Mouse (Mus musculus) layer of hippocampus, adult 2 months (tissue): ENCODE data around the gene Atxn7l3b. TPM values are rescaled to one million over a fixed set of nuclear protein-coding genes. Genes with fewer than 3 reads are reported as not detected.

Experiments
- DNase-seq, 2 experiments: peaks; one replicate each; pipeline ENCODE4 v3.0.0; 2022; ENCODE audit warnings: low spot score in 2 of 2
- H3K27ac ChIP-seq: fragments of 200-600 bp; 2 replicates; pipeline ENCODE4 v1.8.1; 2022
- H3K4me3 ChIP-seq: fragments of 200-600 bp; 2 replicates; pipeline ENCODE4 v1.8.1; 2022; ENCODE audit warnings: mild to moderate bottlenecking
- CTCF ChIP-seq: fragments of 200-600 bp; conservative IDR thresholded peaks from 2 replicates; pipeline ENCODE4 v1.8.1; 2022; ENCODE audit warnings: antibody characterized with exemption, mild to moderate bottlenecking, moderate library complexity
- total RNA-seq, 2 experiments: library from RNA; stranded (reverse); gene quantifications; 2 replicates each; pipeline ENCODE4 v1.2.3; 2021

Atxn7l3b gene
- total RNA-seq, 2 experiments from 2014 or later: 160 to 169 TPM

DNA sequence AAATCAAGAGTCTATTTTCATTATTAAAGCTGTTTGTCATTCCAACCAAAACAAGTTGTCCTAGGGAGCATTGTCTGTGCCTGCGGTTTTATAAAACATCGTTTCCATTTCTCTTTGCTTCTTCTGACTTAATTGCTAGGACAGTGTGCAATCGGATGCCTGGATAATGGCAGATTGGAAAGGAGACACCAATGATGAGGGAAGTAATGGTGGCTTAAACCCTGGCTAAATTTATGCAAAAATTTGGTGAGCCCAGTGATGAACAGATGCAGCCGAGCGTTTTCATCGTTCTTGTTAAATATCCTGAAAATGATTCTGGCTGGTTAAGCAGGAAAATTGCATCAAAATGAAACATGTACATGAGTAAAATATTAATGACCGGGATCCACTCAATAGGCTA lies 28.6 kb downstream of the Atxn7l3b start:
- Histone ChIP-seq H3K27ac (no peak overlapping the region), H3K4me3 (no peak overlapping the region)
- TF ChIP-seq CTCF: no peak
- DNase-seq: no peak

DNA sequence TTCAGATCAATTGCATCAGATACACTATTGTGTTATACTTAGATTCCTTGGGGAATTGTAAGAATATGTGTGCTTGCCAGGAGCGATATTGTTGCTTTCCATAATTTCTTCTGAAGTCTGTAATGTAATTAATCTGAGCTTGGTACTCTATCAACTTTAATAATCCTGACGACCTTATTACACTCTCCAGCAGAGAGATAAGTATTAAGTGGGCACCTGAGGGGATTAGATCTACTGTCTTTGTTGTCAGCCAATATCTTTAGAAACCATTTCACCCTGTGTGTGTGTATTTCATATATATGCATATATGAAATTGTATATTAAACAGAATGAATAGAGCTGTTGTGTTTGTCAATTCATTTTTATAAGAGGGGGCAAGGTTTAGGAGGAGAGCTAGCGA lies 29.0 kb downstream of the Atxn7l3b start:
- no peak for DNase-seq
- no peak overlapping the region for H3K4me3 ChIP-seq
- TF ChIP-seq CTCF: no peak
- H3K27ac ChIP-seq: no peak overlapping the region

DNA sequence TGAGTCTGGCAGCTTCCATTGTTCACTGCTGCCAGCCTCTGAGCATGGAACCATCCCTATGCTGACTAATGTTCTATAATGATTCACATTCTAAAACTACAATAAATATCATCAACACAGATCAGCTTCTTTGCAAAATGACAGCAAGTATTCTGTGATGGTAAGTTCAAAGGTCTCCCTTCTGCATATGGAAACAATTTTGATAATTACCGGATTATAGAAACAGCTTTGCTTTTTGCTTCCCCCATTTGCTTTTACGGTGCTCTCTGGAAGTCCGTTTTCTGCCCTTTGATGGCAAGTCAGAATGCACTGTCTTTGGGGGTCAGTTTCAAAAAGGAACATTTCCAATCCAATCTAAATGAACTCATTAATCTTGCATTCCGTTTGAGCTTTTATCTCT lies 32.2 kb downstream of the Atxn7l3b start:
- DNase-seq: no peak
- no peak overlapping the region for H3K4me3 ChIP-seq
- TF ChIP-seq CTCF: no peak
- H3K27ac ChIP-seq: no peak overlapping the region

DNA sequence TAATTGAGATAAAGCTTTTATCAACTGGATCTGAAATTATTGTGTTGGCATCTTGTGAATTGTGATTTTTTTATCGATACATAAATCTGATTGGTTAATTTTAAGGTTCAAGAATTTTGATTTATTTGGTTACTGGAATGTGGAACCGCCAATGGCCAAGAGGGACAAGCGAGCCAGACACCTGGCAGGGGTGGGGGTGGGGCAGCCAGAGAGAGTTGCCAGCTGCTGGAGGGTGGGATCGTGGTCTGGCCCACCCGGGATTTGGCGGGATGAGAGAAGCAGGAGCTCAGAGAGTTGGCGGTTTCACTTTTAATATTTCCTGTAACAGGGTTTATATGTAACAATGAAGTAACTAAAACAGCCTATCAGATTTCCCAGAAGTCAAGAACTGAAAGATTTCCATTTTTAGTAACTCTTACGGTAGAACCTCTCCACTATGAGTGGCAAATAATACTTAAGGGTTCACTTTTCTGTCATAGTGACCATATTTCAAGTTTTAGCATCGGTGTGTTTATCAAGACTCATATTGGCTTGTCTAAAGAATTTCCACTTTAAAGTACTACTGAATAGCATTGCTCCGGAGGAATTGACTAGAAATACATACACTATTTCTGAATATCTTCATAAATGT lies 35.1 kb downstream of the Atxn7l3b start:
- no peak for TF ChIP-seq CTCF
- DNase-seq: no peak
- H3K27ac ChIP-seq: no peak overlapping the region
- no peak overlapping the region for H3K4me3 ChIP-seq

DNA sequence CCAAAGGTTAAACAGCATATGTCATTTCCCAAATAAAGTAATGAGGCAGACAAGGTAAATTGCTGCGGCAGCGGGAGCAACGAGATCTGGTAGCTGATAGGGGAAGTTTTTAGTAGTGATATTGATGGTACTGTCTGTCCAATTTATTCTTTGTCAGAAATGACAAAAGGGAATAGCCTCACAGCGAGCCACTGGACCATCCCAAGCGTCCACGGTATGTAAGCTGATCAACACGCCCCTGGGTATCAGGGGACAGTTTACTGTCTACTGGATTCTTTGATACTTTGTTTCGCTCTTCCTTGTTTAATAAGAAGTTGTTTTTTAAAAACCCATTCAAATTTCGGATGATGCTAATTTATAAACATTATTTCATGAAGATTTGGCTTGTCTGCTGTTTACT lies 44.7 kb downstream of the Atxn7l3b start:
- no peak for DNase-seq
- TF ChIP-seq CTCF: no peak
- H3K27ac ChIP-seq: no peak overlapping the region
- no peak overlapping the region for H3K4me3 ChIP-seq

DNA sequence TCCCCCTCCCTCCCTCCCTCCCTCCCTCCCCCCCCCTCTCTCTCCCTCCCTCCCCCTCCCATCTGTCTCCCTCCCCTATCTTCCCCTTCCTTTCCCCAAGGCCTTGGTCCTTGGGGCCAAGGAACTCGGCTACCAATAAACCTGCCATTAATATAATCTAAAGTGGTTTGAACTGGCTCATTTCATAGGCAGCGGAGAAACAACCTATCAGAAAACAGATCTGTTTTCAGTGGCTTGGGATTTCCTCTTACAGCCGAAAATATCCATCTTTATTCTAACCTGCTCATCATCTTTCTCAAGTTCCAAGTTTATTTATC lies 45.2 kb downstream of the Atxn7l3b start:
- Histone ChIP-seq H3K4me3 (no peak overlapping the region), H3K27ac (no peak overlapping the region)
- no peak for TF ChIP-seq CTCF
- DNase-seq: no peak

DNA sequence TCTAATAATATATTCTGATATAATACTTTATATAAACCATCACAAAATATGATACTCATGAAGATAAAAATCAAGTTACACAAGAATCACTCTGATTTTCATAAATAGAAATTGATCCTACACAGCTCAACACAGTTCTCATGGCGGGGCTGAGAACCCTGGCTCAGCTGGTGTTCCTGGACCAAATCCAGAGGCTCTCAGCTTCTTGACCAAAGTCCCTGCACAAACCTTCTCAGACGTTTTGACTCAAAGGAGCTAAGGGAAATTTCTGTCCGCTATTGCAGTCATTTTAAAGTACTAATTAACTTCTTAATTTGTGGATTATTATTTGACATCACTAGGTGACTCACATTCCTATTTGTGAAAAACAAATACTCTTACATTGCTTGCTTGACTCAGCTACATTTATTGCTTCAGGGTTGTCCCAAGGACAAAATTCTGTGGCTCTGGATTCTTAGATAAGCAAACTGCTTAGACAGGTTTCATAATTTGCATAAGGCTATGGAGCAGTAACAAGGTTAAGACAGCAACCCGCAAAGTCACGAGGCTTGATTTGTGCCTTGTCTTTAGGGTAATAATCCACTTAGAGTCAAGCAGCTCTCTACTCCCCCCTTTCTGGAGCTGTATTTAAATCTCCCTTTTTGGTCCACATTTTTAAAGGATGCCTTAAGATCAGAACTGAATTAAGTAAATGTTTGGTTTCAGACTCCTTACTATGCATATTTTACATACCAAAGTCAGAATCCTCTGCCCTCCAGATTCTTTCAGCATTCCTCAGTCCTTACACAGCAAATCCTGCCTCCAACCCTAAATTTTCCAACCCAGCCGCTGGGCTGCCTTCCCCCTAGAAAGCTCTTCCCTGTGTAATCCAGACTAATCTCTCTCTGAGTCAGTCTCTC lies 45.8 kb downstream of the Atxn7l3b start:
- DNase-seq: no peak
- no peak overlapping the region for H3K4me3 ChIP-seq
- no peak for TF ChIP-seq CTCF
- H3K27ac ChIP-seq: no peak overlapping the region

DNA sequence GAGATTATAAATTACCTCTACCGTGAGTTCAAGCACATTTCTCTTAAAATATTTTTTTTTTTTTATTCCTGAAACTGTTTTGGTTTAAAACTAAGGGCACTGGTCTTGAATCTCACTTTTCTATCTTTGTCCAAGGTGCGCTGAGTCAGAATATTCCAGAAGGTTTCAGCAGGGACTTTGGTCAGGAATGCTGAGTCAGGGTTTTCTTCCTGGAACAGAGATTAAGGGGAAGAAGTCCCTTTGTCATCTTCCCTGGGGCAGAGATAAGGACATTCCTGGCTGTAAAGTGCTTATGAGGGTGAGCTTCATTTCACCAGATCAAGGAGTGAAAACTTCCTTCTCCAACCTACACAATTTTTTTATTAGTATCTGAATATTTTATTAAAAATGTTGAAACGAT lies 46.7 kb downstream of the Atxn7l3b start:
- no peak for TF ChIP-seq CTCF
- no peak for DNase-seq
- Histone ChIP-seq H3K27ac (no peak overlapping the region), H3K4me3 (no peak overlapping the region)

DNA sequence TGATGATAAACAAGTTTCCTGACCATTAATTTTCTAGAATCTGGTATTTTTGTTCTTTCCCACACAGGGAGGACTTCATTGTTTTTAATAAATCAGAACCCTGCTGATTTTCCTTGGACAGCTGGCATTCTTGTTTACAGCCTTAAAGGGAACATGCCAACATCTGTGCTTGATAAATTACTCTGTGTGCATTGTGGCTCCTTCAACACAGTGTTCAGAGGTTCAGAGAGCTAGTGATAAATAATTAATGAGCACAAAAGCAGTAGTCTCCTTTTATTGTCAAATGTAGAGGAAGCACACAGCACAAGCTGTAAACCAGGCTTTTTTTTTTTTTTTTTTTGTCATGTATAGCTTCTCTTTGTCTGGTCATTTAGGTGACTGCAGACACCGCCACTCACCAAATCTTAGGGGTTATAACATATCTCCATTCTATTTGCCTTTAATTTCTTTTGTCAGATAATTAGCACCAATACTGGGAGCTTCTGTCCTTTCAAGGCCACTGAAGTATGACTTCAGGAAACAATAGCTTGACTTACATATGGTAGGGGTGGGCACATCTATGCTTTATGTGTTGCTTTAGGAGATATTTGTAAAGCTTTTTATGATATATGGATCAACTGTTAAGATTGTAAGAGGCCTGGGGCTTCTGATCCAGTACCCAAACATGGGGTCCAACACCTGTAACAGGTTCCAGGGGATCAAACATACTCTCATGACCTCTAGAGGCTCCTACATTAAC lies 52.0 kb downstream of the Atxn7l3b start:
- TF ChIP-seq CTCF: no peak
- H3K27ac ChIP-seq: no peak overlapping the region
- DNase-seq: no peak
- no peak overlapping the region for H3K4me3 ChIP-seq
